Mouse (Mus musculus) heart, adult 8-10 months (tissue): ENCODE results near the gene Nnat. TPM values are rescaled to one million over a fixed set of nuclear protein-coding genes. Genes with fewer than 3 reads are reported as not detected.
A peak's percentile ranks its signal among the peaks of the same experiment; 100 is the strongest.
"Not testable (repeated sequence)": the region's sequence is repeated elsewhere in the genome, so short reads cannot be mapped to it uniquely, and the experiment has no call there.

Experiments used
- DNase-seq: peaks from one replicate; pipeline ENCODE4 v3.0.0; 2022; ENCODE audit warnings: low spot score
- total RNA-seq, 4 experiments: library from RNA; stranded (reverse); gene quantifications; 2 replicates each; pipeline ENCODE4 v1.2.4; 2022

The Nnat gene
- total RNA-seq, 4 experiments from 2014 or later: 0.37 to 4.2 (median 1.5) TPM

GRCm38 (mm10) chr2:157552158-157552886 lies 7.6 kb upstream of the Nnat start:
- no peak for DNase-seq

- no peak for DNase-seq
Observed at GRCm38 (mm10) chr2:157556074-157556698, 3.7 kb upstream of the Nnat start.

GRCm38 (mm10) chr2:157558051-157558450 lies 1.8 kb upstream of the Nnat start:
- DNase-seq: no peak

- DNase-seq: no peak
Observed at GRCm38 (mm10) chr2:157558520-157558919, 1.4 kb upstream of the Nnat start.

DNA sequence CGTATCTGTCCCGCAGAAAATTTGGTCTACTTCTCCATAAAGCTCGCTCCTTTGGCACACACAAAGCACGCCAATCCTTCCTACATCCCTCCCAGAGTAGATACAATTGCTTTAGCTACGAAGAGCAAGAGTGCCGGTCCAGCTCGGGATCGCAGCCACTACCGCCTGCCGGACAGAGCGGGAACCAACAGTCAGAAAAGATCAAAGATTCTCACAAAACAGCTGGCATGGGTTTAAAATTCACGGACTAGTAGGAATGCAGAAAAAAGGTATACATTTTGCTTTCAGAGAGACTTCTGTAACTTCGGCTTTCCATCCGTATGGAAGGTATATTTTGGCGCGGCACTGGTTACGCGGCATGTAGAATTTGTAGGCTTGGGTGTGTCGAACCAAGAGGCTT lies 438 bp upstream of the Nnat start:
- DNase-seq: no peak

GRCm38 (mm10) chr2:157560302-157560701 lies 424 bp downstream of the Nnat start:
- no peak for DNase-seq

DNA sequence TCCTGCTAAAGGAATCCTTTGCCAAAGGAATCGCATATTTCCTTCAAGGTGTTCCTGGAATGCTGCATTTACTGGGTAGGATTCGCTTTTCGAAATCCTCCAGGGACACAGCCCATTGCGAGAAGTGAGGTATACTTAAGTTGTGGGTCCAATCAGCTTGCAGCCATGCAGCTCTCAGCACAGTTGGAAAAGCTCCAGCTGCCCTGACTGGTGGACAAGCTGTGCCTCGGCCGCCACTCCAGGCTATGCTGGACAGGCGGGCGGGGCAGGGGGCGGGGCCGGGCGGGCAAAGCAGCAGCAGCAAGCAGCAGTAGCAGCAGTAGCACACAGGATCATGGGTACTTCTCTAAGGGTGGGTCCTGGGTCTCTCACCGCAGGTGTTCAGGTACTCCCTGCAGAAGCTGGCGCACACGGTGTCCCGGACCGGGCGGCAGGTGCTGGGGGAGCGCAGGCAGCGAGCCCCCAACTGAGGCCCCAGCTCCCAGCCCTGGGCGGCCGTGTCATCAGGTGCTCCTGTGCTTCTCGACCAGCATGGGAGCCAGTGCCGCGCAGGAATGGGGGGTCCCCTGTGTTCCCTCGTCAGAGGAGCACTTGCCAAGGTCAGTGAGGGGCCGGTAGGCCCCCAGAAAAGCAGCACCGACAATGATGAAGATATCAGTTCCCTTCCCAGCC lies 1.4 kb downstream of the Nnat start:
- peak; percentile 83 for DNase-seq

DNA sequence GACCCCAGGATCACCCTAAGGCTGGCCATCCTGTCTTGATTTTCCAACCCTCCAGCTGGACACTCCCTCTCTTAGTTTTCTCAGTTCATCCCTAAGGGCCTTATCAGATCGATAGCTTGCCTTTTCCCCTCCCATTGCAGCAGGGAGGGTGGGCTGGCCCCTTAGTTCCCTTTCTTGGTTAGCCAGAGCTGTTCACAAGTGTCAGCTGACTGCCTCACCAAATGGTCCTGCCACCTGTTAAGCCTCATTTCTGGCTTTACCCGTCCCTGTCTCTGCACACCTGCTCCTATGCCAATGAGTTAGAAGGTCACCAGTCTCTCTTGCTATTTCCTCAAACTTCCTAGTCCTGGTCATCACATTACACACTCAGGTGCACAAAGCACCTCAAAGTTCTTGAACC lies 3.2 kb downstream of the Nnat start:
- no peak for DNase-seq

DNA sequence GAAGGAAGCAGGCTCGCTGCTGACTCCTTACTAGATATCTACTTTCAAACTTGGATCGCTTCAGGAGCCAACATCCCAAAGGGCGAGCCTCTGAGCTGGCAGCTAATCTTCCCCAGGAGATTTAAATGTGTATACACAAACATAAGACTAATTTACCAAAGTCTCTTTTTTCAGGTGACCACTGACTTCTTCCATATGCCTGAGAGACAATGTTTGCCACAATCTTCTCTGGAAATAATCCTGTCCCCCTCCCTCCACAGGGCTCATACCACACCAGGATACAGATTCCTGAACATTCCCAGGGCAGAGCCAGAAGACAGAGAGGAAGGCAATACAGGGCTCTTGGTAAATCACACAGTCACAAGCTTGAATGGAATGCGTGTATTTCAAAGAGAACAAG lies 4.8 kb downstream of the Nnat start:
- DNase-seq: no peak

- DNase-seq: no peak
Observed at GRCm38 (mm10) chr2:157565446-157565845, 5.6 kb downstream of the Nnat start.

DNA sequence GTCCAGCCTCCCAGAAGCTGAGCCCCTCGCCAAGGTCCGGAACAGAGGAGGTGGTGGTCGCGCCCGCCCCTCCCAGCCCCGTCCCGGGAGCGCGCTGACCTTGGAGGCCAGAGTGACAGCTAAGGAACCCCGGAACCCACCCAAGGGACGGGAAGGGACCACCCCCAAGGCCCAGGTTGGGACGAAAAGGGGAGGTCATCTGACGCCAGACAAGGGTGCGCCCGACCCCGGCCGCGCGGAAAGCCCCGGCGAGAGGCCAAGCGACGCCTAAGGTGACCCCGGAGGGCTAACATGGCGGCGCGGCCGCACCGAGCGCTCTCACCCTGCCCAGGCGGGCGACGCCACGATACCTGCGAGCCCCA lies 6.0 kb downstream of the Nnat start:
- DNase-seq: no peak

DNA sequence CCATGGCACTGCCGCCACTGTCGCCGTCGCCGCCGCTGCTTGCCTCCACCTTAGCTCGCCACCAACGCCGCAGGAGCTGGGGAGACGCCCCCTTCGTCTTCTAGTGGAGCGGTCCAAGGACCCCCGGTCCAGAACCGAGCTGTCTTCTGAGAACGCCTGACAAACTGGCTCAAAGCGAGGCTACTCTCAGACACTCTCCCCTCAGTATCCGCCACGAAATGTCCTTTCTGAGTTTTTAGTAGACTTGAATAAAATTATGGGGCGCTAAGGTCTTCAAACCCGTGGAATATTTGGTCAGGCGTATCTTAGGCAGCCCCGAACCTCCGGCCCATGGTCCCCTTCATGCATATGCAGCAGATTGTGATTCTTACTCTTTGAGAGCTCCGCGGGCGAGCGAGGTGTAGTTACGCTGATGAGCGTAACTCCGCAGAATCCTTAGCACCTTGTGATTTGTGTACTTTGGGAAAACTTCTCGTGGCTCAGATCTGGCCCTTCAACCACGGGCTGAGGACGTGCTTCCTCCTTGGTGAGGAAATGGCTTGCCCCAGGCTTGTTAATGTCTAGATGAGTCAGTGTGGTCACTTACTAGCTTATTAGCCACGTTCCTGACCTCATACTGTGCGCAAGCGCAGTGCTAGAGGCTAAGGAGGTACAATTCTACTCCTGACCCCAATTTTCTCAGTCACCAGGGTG lies 6.5 kb downstream of the Nnat start:
- peak; percentile 90 for DNase-seq

DNA sequence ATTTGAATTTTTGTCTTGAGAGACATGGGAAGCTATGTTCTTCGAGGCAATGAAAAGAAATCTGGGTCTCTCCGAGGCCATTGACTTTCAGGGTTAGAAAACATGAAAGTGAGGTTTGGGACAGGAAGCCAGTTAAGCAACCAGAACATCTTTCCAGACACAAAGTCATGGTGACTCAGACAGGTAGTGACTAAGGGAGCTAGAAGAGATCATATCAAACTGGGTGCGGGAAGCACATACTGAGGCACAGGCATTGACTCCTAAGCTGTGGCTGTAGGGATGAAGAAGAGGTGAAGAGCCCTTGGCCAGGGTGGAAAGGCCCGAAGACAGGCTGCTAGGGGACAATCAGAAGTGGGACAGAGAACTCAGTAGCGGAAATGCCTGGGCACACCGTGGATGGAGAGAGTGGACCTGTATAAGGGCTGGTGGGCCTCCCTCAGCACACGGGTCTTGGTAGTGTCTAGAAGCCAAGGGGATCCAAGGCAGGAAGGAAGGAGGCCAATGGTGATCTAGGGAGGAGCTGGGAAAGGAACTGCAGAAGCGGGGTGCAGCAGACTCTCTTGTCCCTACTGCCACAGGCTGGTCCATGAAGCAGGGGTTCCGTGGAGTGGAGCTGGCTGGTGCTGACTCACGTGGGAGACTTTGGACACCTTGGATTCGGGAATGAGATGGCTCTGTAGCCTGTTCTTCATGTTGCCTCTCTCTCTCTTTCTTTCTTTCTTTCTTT lies 7.5 kb downstream of the Nnat start:
- DNase-seq: no peak

- no peak for DNase-seq
Observed at GRCm38 (mm10) chr2:157568881-157569280, 9.0 kb downstream of the Nnat start.

GRCm38 (mm10) chr2:157569796-157570485 lies 10.1 kb downstream of the Nnat start:
- DNase-seq: no peak

- peak; percentile 57 for DNase-seq
Observed at GRCm38 (mm10) chr2:157571224-157571832, 11.4 kb downstream of the Nnat start, which contains the start of gene Blcap. Gene Blcap, minus strand, starts transcription at chr2:157571274.

GRCm38 (mm10) chr2:157572786-157573185 lies 12.9 kb downstream of the Nnat start:
- no peak for DNase-seq

GRCm38 (mm10) chr2:157585351-157585750 lies 25.5 kb downstream of the Nnat start:
- DNase-seq: not testable (repeated sequence)

- no peak for DNase-seq
Observed at GRCm38 (mm10) chr2:157596876-157597566, 37.1 kb downstream of the Nnat start.

DNA sequence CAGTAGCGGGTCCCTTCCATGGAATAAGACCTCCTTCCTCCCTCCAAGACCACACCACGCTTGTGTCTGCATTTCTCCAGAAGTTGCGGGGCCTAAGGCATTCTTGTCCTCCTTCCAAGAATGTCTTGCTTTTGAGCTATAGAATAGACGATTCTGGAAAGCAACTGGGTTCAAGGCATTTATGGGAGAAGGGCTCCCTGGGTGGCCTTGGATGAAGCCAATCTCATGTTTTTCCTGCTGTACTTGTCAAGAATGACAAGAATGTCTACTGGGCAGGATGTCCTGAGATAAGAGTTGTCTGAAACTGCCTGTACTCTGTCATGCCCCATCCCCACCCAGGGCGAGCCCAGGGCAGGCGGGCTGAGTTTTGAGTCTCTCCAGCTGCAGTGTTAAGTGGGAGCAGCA lies 41.6 kb downstream of the Nnat start:
- no peak for DNase-seq
